Mouse (Mus musculus) kidney, embryonic 14.5 days (tissue): ENCODE results near the gene Zcchc18. TPM values are rescaled to one million over a fixed set of nuclear protein-coding genes. Genes with fewer than 3 reads are reported as not detected.
"Not testable (repeated sequence)": the region's sequence is repeated elsewhere in the genome, so short reads cannot be mapped to it uniquely, and the experiment has no call there.

ENCODE experiments used
- ATAC-seq: fragments of 200-750 bp; cut with Nextera tagmentation; 2 replicates; pipeline ENCODE4 v1.8.0; 2017; ENCODE audit warnings: moderate number of reproducible peaks, mild to moderate bottlenecking, moderate TSS enrichment, moderate library complexity; ENCODE audit not compliant: low FRiP score, low TSS enrichment
- H3K27ac ChIP-seq: fragments of 300-500 bp; sonication (generic); 2 replicates; pipeline ENCODE4 v1.5.1; 2014; ENCODE audit warnings: low read depth, mild to moderate bottlenecking, low read length, moderate library complexity, mixed read lengths
- H3K27me3 ChIP-seq: fragments of 300-500 bp; sonication (generic); 2 replicates; pipeline ENCODE4 v1.6.1; 2014; ENCODE audit warnings: mild to moderate bottlenecking, low read length; ENCODE audit not compliant: control insufficient read depth, insufficient read depth
- H3K36me3 ChIP-seq: fragments of 300-500 bp; sonication (generic); 2 replicates; pipeline ENCODE4 v1.6.1; 2014; ENCODE audit warnings: low read length, mixed read lengths; ENCODE audit not compliant: control insufficient read depth, insufficient read depth
- H3K4me1 ChIP-seq: fragments of 300-500 bp; sonication (generic); 2 replicates; pipeline ENCODE4 v1.6.1; 2014; ENCODE audit warnings: low read length, mixed read lengths; ENCODE audit not compliant: control insufficient read depth, insufficient read depth
- H3K4me2 ChIP-seq: fragments of 300-500 bp; sonication (generic); replicated peaks from 2 replicates; pipeline ENCODE4 v1.6.1; 2014; ENCODE audit warnings: low read depth, mild to moderate bottlenecking, low read length
- H3K4me3 ChIP-seq: fragments of 300-500 bp; sonication (generic); 2 replicates; pipeline ENCODE4 v1.5.1; 2014; ENCODE audit warnings: mild to moderate bottlenecking, low read length
- H3K9ac ChIP-seq: fragments of 300-500 bp; sonication (generic); 2 replicates; pipeline ENCODE4 v1.6.1; 2014; ENCODE audit warnings: low read depth, mild to moderate bottlenecking, low read length, moderate library complexity
- H3K9me3 ChIP-seq: fragments of 300-500 bp; sonication (generic); 2 replicates; pipeline ENCODE4 v1.6.1; 2016; ENCODE audit warnings: low read length; ENCODE audit not compliant: control insufficient read depth
- WGBS: fragments of 180-500 bp; shearing (Covaris S2); extraction: QIAGEN DNeasy Blood & Tissue Kit; methylation state at CpG from one replicate; pipeline ENCODE4 v1.1.7; 2014; 5-methylcytosine and 5-hydroxymethylcytosine counted together
- polyA plus RNA-seq: library from polyadenylated mRNA; unstranded; fragments of >200 nt; fragmentation: Nextera tagmentation; extraction: Ambion mirVana; gene quantifications from 2 replicates; pipeline ENCODE4 v1.2.1, GENCODE M21; 2014

Zcchc18 gene
- 21.7 and 31.1 TPM in 2 replicates for polyA plus RNA-seq

DNA sequence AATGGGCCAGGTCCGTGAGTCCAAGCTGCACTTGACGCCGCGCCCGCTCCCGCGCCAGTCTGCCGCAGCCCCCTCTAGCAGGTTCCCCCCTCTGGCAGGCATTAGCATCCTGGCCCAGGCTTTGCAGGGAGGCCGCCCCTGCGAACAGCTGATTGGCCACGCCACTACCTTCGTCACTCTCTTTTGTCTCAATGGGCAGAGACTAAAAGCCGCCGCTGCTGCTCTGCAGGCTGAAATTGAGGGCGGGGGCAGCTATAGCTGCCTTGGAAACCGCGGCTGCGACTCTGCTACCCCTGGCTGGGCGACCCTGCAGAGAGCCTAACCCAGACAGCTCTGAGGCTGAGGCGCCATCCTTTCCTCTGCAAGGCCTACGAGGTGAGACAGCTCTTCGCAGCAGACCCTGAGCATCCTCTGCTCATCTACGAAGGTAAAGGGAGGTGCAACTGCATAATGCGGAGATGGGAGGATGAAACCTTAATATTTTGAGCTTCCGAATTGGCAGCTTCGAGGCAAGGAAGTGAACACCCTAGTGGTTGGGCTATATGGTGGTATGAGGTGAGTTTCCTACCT is at the start of gene Zcchc18:
Gene Zcchc18, plus strand, starts transcription at position 178 of the 570 bp plus-strand sequence.
- WGBS: 25% methylated on average over 26 of the region's 26 CpGs
- no peak within 1 kb of the TSS for H3K27ac ChIP-seq
- no peaks in the 10 kb centered on the region for H3K36me3 ChIP-seq
- no peaks in the 10 kb centered on the region for H3K9me3 ChIP-seq
- H3K27me3 ChIP-seq: no peaks in the 10 kb centered on the region
- H3K4me1 ChIP-seq: no peaks in the 10 kb centered on the region
- H3K4me3 ChIP-seq: peak within 1 kb of the TSS; percentile 36
- H3K4me2 ChIP-seq: peak within 1 kb of the TSS; percentile 55
- H3K9ac ChIP-seq: peak within 1 kb of the TSS; percentile 34; the same call in 1 of the 2 replicates
- ATAC-seq: peak; percentile 98

DNA sequence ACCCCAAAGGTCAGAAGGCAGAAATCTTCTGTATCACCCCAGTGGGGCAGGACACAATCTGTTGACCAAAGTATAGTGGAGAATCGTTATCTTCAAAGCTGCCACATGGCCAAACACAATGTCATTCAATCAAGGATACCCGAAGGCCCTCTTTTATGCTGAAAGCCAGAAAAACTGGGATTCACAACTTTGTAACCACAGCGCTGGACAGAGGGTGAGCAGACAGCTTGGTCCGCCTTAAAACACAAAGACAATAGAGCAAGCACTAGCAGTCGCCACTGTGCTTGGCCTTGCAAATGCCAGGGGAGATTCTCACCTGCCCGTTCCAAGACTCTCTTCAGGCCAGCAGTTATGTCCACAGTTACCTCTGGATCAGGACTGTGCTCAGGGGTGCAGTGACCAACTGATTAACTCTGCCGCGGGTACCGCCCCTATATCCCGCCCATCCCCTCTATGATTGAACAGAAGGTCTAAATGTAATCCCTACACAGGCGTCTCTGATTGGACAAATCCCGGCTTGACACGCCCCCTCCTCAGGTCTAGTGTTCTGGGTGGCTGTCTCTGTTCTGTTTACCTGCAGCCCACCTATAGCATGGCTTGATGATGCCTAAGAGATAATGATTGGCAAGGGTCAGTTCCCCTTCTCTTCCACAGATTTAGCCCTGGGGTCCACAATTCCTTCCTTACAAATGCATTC is 35.2 kb upstream of the Zcchc18 start:
- not testable (repeated sequence) for H3K4me1 ChIP-seq, H3K27me3 ChIP-seq, H3K9me3 ChIP-seq, H3K36me3 ChIP-seq, H3K9ac ChIP-seq, H3K27ac ChIP-seq
- H3K4me3 ChIP-seq: peak overlapping the region; percentile 22; the same call in 1 of the 2 replicates
- H3K4me2 ChIP-seq: peak overlapping the region; percentile 26
- 34% methylated on average over 13 of the region's 13 CpGs for WGBS
- ATAC-seq: peak; percentile 100

DNA sequence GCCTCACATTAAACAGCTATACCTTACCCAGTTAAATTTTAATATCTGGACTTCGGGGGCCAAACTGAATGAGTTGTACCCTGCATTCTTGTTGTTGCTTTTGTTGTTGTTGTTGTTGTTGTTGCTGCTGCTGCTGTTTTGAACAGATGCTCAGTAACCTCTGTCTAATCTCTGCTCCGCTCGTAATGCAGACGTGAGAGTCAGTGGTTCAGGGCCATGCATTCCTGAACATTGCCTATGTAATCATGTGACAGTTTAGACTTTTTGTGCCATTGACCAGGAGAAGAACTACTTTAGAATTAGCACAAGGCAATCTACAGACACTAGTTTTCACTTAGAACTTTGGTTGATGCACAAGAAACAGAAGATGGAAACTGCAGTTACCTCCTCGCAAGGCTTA is 34.7 kb upstream of the Zcchc18 start:
- H3K4me1 ChIP-seq, H3K27me3 ChIP-seq, H3K9me3 ChIP-seq, H3K27ac ChIP-seq, H3K36me3 ChIP-seq, ATAC-seq, H3K9ac ChIP-seq: not testable (repeated sequence)
- WGBS: 63% methylated on average over 5 of the region's 5 CpGs
- H3K4me3 ChIP-seq: peak overlapping the region; percentile 17; the same call in 1 of the 2 replicates
- H3K4me2 ChIP-seq: peak overlapping the region; percentile 26

DNA sequence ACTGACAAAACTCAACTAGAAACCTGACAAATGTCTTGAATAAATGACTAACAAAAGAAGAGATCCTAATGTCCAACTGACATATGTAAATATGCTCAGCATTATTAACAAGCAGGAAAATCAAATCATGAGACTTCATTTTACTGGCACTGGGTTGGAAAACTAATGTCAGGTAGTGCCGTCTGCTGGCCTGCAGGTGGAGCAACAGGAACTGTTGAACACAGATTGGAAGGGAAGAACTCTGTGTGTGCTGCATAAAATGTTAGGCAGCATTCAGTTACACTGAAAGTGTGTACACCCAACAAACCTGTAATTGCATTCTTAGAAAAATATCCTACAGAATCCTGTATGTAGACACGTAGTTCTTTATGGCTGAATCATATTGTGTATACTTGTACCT is 33.3 kb upstream of the Zcchc18 start:
- 29% methylated on average over 2 of the region's 2 CpGs for WGBS

DNA sequence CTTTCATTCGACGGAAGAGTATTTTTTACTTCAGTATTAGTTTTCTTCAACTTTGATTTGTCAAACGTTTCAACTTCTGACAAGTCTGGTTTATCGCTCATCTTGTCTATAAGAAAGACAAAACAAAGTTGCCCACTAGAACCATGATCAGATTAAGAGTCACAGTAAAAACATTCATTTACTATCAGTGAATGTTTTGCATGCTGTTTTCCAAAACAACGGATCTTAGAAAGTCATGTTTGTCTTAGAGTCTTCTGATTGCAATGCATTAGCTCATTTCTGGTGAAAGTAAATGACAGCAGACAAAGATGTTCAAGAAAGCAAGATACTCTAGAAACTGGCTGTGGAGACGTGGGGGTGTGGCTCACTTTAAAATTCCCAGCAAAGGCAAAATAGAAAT is 17.6 kb upstream of the Zcchc18 start, which contains the start of gene Tmsb15b2:
Gene Tmsb15b2, minus strand, starts transcription at position 101 of the 400 bp plus-strand sequence.
- not testable (repeated sequence) for H3K36me3 ChIP-seq, H3K27me3 ChIP-seq, ATAC-seq, H3K27ac ChIP-seq, H3K9me3 ChIP-seq, H3K4me1 ChIP-seq
- 83% methylated on average over 6 of the region's 6 CpGs for WGBS
- Histone ChIP-seq H3K4me3 (peak within 1 kb of the TSS; percentile 37), H3K9ac (peak within 1 kb of the TSS; percentile 42; the same call in 1 of the 2 replicates), H3K4me2 (peak within 1 kb of the TSS; percentile 47)

More for the DNA sequence above, 33.3 kb upstream of the Zcchc18 start:
- H3K4me3 ChIP-seq: no peak overlapping the region
- H3K9ac ChIP-seq: no peak overlapping the region
- ATAC-seq: no peak
- no peaks in the 10 kb centered on the region for H3K36me3 ChIP-seq
- no peak overlapping the region for H3K27ac ChIP-seq
- no peaks in the 10 kb centered on the region for H3K4me1 ChIP-seq
- H3K27me3 ChIP-seq: no peaks in the 10 kb centered on the region
- H3K4me2 ChIP-seq: no peak overlapping the region
- no peaks in the 10 kb centered on the region for H3K9me3 ChIP-seq

DNA sequence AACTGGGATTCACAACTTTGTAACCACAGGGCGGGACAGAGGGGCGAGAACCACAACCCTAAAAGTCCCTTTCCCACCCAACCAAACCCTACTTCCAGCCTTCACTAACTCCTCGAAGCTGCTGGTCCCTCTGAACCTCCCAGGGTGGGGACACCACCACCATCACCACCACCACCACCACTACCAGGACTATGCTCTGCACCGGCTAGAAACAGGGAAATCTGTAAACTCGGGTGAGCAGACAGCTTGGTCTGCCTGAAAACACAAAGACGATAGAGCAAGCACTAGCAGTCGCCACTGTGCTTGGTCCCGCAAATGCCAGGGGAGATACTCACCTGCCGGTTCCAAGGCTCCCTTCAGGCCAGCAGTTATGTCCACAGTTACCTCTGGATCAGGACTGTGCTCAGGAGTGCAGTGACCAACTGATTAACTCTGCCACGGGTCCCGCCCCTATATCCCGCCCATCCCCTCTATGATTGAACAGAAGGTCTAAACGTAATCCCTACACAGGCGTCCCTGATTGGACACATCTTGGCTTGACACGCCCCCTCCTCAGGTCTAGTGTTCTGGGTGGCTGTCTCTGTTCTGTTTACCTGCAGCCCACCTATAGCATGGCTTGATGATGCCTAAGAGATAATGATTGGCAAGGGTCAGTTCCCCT is 16.4 kb upstream of the Zcchc18 start, which contains the start of the genes Tmsb15l and Tmsb15b1:
Gene Tmsb15l, minus strand, starts transcription at position 446 of the 661 bp plus-strand sequence.
Gene Tmsb15b1, minus strand, starts transcription at position 451 of the 661 bp plus-strand sequence.
- peak; percentile 100 for ATAC-seq
- no peaks in the 10 kb centered on the region for H3K9me3 ChIP-seq
- H3K4me3 ChIP-seq: peak within 1 kb of the TSS; percentile 37
- H3K27ac ChIP-seq: no peak within 1 kb of the TSS
- 41% methylated on average over 15 of the region's 15 CpGs for WGBS
- peak within 1 kb of the TSS; percentile 42; the same call in 1 of the 2 replicates for H3K9ac ChIP-seq
- no peaks in the 10 kb centered on the region for H3K4me1 ChIP-seq
- H3K36me3 ChIP-seq: no peaks in the 10 kb centered on the region
- H3K27me3 ChIP-seq: no peaks in the 10 kb centered on the region
- H3K4me2 ChIP-seq: peak within 1 kb of the TSS; percentile 47

DNA sequence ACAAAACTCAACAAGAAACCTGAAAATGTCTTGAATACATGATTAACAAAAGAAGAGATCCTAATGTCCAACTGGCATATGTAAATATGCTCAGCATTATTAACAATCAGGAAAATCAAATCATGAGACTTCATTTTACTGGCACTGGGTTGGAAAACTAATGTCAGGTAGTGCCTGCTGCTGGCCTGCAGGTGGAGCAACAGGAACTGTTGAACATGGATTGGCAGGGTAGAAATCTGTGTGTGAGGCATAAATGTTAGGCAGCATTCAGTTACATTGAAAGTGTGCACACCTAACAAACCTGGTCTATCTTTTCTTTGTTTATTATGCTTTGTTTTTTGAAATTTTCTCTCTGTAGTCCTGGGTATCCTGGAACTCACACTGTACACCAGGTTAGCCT is 14.3 kb upstream of the Zcchc18 start:
- H3K4me2 ChIP-seq: no peak overlapping the region
- H3K9ac ChIP-seq: no peak overlapping the region
- no peaks in the 10 kb centered on the region for H3K9me3 ChIP-seq
- no peak overlapping the region for H3K4me3 ChIP-seq
- no peaks in the 10 kb centered on the region for H3K4me1 ChIP-seq
- ATAC-seq: no peak
- H3K36me3 ChIP-seq: no peaks in the 10 kb centered on the region
- no peaks in the 10 kb centered on the region for H3K27me3 ChIP-seq
- no peak overlapping the region for H3K27ac ChIP-seq

DNA sequence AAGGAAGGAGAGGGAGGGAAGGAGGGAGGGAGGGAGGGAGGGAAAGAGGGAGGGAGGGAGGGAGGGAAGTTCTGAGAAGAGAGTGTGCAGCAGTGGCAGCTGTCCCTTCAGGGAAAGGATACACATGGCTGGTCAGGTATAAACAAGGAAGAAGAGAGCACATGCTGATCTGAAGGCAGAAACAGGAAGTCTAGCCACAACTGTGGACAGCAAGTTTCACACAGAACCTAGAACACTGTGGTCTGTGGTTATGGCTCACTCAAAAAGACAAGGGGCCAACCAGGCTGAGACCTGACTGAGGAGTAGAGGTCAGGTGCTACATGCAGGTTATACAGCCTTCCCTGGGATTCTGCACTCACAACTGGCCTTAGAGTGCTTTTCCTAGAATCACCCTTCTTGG is 6.9 kb upstream of the Zcchc18 start:
- no peak overlapping the region for H3K4me3 ChIP-seq
- ATAC-seq: no peak; the same call in 1 of the 2 replicates
- no peak overlapping the region for H3K27ac ChIP-seq
- H3K4me2 ChIP-seq: no peak overlapping the region
- H3K36me3 ChIP-seq: no peaks in the 10 kb centered on the region
- H3K9ac ChIP-seq: no peak overlapping the region
- H3K4me1 ChIP-seq: no peaks in the 10 kb centered on the region
- H3K9me3 ChIP-seq: no peaks in the 10 kb centered on the region
- no peaks in the 10 kb centered on the region for H3K27me3 ChIP-seq

DNA sequence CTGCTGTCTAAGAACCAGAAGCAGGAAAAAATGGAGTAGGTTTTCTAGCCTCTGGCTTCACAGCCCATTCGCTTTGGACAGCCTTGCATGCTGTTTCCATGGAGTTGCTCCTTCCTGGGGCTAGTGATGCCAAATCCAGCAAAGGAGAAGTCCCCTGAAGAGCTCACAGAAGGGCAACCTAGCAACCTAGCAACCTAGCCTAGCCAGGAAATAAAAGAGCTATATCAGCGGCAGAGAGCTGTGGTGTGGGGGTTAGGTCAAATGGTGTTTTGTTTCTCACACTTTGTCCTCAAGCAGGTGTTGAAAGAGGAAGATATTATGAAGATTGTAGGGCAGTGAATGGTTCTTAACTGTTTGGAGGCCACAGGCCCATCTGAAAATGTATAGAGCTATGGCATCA is 1.7 kb upstream of the Zcchc18 start:
- 59% methylated on average over 2 of the region's 2 CpGs for WGBS

More for the DNA sequence above, 1.7 kb upstream of the Zcchc18 start:
- no peak overlapping the region for H3K9ac ChIP-seq
- H3K4me3 ChIP-seq: no peak overlapping the region
- H3K36me3 ChIP-seq: no peaks in the 10 kb centered on the region
- H3K4me1 ChIP-seq: no peaks in the 10 kb centered on the region
- no peak for ATAC-seq
- no peaks in the 10 kb centered on the region for H3K9me3 ChIP-seq
- H3K4me2 ChIP-seq: no peak overlapping the region
- no peaks in the 10 kb centered on the region for H3K27me3 ChIP-seq
- no peak overlapping the region for H3K27ac ChIP-seq
